Mouse (Mus musculus) monocyte, adult 2 months (primary cell): Measurements from ENCODE around the gene Haus7.

Source experiments
- DNase-seq, 2 experiments: peaks; one replicate each; pipeline ENCODE4 v3.0.0; 2022; ENCODE audit warnings: low spot score in 2 of 2, low read depth in 1 of 2

Haus7 gene

DNA sequence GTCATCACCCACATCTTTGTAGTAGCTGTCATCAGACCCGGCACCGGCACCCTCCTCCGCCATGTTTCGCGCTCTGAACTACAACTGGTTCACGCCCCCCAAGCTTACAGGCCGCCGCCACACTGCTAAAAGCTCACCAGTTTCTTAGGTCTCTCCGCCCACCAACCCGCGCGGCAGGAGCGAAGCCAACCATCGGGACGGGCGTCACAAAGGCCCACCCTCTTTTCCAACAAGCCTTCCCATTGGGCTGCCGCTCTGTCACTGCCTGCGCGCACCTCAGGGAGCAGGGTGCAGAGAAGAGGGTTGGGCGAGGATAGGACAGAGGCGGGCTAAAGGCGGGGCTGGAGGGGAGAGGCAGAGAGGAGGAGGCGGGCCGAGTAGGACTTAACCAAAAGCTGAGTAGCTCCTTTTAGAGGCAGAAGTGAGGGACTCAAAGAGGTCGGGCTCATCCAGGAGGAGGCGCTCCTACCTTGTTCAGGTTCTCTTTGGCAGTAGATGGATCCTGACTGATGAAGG lies at the start of gene Haus7:
TSS of gene Haus7 (minus strand) at position 168 of the 516 bp plus-strand sequence.
- DNase-seq = peak; percentile 80 to 83

DNA sequence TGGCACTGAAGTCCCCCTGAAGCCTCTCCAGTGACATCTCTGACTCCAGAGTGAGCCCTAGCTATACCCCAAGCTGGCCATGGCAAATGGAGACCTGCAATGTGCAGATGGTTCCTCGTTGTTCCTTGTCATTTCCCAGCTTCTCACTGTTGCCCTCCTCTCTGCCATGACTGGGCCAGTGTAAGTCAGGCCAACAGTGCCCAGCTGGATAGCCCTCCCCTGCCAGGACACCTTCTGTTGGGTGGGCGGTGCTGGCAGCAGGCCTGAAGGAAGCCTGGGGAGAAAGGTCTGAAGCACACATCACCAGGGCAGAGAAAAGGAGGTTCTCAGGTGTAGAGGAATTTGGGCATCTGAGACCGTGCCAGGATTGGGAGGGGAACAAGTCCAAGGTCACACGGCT lies 47.7 kb upstream of the Haus7 start:
- no peak for DNase-seq

DNA sequence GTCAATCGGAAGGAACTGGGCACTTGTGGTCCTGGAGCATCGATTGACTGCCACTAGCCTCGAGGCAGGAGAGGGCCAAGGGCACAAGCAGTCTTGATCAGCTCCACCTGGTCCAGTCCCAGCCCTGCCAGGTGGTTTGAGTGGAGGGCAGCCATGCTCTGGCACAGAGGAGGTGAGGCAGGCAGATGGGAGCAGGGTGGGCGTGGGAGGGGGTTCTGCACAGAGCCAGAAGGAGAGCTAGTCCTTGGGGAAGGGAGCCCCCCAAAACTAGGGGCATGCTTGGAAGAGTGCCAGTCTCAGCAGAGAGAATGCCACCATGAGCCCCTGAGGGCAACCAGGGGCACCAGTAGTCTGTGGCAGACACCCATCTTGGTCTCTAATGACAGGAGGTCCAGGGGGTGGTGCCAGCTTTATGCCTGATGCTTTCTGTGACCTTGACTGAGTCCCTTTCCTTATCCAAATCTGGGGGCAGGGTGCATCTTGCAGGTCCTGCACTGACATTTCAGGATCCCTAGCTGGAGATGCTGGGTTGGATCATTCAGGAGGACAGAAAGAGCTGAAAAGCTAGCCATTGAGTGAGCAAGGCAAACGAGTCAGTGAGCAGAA lies 46.4 kb upstream of the Haus7 start:
- DNase-seq = no peak

DNA sequence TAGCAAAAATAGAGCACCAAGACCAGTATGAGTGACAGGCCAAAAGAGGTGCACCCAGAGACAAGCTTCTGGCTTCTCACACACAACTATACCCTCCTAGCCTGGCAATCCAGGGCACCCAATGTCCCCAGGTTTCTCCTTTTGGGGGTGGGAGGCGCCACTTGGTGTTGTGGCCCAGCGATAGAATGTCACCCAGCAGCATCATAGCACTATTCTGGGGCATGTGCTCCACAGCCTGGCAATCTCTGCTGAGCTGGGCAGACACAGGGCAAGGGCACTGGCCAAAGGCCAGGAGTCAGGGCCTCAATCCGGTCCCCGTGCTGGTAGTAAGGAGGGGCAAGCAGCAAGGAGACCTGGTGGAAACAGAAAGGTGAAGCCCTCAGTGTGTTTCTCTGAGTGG lies 37.9 kb upstream of the Haus7 start:
- no peak for DNase-seq

DNA sequence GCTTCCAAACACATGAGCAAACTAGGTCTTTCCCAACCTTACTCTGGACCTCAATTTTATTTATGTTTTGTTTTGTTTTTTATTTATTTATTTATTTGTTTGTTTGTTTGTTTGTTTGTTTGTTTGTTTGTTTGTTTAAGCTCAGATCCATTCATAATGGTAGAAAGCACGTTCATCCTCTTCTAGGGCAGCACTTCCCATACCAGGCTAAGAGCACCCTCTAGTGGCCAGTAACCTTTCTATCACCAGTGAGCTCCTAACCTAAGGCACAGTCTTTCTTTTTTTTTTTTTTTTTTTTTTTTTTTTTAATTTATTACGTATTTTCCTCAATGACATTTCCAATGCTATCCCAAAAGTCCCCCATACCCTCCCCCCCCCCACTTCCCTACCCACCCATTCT lies 34.7 kb upstream of the Haus7 start:
- peak in 1 of 2 experiments; percentile 8 for DNase-seq

DNA sequence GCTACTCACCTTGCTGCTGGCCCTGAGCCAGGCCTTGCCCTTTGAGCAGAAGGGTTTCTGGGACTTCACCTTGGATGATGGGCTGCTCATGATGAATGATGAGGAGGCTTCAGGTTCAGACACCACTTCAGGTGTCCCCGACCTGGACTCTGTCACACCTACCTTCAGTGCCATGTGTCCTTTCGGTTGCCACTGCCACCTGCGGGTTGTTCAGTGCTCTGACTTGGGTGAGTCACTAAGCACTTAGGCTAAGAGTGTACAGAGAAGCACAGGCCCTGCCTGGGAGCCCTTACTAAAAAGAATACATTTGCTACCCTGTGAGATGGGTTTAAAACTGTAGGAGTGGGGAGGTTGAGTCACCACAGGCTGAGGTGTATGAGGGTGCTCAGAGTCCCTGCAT lies 32.0 kb upstream of the Haus7 start:
- no peak for DNase-seq

DNA sequence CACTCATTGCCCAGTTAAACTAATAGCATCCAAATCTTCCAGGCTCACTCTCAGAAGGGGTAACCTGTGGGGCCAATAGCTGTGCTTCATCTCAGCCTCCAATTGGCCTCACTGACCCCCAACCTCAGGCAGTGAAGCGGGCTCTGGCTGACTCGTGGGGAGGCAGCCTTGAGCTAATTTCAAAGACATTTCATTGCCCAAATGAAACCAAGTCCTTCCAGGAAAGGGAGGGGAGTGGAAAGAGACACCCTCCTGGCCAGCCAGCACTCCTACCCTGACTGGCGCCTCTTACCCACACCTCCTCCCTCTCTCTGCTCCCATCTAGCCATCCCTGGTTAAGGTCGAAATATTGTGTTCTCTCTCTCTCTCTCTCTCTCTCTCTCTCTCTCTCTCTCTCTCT lies 31.3 kb upstream of the Haus7 start:
- DNase-seq = no peak

DNA sequence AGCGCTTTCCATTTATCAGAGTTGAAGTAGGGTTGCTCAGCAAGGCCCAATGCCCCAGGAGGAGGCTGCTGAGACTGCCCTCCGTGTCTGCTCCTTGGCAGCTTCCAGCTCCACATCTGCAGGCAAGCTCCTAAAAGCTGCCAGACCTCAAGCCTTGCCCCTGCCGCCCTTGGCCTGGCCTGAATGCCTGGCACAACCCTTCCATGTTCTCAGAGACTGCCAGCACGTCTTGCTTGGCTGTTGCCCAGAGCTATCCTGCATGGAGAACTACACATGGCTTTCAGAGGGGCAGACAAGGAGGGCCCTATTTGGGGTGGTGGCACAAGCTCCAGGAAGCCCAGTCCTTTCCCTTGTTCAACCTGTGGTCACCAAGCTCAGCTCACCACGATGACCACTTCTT lies 28.1 kb upstream of the Haus7 start:
- DNase-seq = no peak

DNA sequence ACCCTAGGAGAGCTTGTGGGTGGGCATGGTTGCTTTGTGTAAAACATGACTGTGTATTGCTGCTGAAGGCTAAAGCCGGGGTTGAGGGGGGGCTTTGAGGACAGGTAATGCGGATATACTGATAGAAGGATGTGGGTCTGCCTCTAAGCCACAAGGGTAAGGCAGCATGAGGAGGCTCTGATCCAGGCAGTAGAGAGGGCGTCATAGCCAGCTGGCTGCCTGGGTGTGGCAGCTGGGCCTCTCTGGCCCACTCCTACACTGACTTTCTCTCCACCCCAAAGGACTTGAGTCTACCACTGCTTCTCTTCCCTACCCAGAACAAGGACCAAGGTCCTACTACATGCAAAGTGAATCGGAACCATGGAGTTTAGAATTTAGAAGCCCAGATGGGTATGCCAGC lies 26.0 kb upstream of the Haus7 start:
- DNase-seq = no peak

DNA sequence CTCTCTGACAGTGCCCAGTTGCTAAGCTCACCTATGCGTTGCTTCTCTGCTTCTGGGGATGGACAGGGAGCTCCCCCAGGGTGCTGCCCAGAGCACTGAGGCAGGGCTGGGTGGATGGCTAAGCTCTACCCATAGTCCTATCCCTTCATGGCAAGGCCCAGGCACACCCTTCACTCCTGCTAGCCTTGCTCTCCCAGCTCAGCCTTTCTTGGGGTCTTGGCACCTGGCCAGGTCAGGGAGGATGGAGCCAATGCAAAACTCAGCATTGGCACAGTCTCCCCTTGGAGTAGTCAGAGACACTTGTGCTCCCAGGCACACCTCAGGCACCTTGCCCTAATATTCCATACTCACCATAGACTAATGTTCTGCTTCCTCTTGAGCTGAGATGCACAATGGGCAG lies 25.2 kb upstream of the Haus7 start:
- DNase-seq = no peak

DNA sequence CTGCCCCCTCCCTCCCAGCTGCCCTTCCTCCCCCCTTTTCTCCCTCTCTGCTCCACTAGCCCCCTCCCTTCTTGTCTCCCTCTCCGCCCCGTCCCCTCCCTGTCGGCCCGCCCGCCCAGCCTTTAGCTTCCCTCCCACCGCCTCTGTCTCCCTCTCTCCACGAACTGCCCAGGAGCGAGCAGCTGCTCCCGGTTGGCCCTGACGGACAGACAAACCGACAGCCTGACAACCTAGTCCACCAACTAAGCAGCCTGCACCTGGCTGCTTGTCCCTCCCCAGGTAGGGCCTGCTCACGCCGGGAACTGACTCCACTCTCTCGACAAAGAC lies 24.6 kb upstream of the Haus7 start, which contains the start of gene Bgn:
TSS of gene Bgn (plus strand) at position 119 of the 327 bp plus-strand sequence.
- no peak for DNase-seq

DNA sequence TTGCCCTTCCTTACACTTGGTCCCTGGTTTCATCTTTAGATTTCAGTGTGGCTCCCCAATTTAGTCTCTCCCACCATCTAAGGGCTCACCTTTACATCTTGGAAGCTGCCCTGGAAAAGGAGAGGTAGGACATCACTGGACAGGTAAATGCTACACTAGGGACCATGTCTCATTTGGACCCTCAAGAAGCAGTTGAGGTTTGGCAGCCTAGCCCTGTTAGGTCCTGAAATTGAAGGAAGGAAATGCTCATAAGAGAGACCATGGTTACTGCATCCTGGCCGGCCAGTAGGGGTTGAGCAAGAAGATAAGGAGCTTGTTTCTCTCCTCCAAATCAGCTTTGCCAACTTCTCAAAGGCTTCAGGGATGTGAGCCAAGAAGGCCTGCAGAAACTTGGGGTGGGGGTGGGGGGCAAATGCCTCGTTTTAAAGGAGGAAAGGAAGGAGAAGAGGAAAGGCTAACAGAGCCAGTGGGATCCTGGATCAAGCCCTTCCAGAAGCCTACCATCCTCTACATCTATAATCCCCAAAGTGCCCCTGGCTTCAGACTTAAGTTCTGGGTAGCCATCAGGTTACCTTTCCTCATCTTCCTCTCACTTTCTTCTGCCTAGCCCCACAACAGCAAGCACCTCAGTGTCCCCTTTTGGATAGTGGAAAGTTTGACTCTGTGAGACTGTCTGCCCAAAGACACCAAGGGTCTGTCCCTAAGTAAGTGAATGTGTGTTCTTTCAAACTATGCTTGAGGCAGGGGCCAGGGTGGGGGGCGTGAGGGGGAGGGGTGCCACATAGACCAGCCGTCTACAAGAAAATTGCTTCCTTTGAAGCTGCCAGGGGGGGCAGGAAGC lies 24.0 kb upstream of the Haus7 start:
- no peak for DNase-seq

DNA sequence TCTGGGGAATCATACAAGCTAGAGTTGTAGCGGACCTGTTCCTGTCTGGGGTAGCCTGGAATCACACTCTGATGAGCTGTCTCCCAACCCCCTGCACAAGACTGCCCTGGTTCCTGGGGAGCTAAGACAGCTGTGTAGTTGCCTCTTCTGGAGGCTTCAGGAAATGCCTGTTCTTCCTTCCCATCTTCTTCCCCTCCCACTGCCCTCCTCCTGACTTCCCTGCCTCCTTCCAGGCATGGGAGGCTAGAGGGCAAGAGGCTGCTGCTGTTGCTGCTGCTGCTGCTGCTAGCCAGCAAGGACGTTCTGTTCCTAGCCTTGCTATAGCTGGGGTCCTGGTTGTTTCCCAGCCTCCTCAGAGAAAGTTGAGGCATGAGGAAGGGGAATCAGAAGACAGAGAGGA lies 21.5 kb upstream of the Haus7 start:
- no peak for DNase-seq

DNA sequence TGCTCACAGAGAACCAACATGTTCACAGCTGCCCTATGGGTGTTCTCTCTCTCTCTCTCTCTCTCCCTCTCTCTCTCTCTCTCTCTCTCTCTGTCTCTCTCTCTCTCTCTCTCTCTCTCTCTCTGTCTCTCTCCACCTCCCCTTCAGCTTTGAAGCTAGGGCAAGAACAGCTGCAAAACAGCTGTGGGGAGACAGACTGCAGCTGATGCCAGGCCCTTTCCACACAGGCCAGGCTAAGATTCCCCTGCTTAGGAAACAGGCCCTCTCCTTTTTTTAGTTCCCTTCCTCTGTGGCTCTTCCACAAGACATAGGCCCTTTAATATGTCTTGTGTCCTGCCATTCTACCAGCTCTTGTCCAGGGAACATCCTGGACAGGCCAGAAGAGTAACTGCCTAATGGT lies 20.8 kb upstream of the Haus7 start:
- DNase-seq = no peak

DNA sequence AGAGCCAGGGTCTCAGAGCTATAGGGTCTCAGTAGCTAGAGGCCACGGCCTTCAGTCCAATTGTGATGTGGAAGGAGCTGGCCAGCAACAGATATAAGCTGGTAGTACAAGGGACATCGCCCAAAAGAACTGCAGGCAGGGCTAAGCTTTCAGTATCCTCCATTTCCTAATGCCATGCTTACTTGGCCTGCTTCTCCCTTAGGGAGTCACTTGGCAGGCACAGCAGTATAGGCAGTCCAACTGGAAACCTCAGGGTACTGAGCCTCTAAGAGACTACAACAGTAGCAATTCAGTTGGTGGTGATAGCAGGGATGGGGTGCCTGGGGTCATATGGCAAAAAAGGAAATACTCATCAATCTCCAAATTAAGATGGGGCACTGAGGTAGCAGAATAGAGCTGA lies 18.7 kb upstream of the Haus7 start:
- DNase-seq = no peak

DNA sequence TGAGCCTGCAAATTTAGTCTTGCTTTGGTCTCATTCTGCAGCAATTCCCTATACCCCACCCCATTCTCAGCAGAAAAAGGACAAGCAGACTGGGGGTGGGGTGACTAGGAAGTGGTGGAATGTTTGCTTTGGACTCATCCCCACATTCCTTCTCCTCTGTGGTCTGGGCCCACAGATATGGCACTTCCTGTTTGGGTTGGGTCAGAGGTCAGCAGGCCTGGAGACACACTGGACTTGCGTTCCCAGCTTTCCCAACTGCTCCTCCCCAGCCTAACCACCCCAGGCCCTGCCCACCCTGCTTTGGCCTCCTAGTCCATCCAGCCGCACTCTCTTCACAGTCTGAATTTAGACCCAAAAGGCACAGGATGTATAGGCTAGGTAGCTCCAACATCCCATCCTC lies 17.8 kb upstream of the Haus7 start:
- DNase-seq = no peak

DNA sequence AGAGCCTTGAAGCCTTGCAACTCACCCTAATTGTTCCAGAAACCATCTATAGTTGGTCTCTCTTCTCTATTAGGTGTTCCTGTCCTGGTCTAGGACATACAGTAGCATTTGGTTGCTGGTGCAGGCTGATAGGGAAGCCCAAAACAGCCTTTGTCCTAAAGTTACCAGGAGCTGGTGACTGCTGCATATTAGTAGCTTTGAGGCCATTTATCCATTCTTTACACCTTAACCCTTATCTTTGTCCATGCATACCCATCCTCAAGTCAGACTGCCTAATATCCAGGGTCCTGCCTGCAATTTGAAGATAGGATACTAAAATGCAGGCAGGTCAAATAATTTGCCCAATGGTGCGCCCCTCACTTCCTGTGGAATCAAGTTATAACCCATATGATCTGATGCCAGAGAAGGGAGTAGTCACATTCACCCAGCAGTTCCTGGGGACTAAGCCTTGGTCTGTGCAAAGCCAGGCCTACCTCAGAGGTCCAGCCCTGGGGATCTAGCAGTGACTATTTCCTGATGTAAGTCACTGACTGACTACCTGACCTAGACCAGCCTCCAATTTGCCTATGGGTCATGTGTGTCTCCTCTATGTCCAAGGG lies 16.9 kb upstream of the Haus7 start:
- no peak for DNase-seq

DNA sequence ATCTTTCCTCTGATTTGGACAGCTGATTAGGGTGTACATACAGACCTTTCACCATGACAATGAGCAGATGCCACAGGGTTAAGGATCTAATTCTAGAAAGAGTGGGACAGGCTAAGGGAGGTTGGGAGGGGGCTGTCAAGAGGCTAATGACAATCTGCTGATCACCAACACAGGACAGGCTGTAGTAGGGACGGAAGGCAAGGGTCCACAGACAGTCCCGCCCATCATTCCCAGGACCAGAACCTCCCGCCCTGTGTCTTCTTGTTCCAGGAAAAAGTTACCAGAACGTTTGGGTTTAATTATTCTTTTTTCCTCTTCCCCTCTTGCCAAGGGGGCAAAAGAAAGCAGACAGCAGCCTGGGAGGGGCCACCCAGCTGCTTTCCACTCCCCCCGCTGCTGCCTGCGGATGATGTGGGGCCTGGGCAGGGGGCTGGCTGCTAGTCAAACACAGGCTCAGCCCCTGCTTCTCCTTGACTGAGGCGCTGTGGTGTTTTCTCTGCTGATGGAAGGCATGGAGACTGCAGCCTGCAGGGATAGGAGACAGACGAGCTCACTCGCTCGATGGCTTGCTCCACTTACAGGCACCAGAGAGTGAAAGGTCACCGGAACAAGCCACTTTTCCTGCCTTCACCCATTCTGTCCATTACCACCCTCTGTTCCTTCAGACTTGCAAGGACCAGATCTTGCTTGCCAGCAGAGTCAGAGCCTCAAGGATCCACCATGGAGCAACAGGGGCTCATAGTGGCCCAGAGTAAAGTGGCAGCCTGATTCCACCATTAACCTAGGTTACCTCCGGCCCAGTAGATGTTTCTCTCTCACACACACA lies 15.7 kb upstream of the Haus7 start:
- DNase-seq = no peak

DNA sequence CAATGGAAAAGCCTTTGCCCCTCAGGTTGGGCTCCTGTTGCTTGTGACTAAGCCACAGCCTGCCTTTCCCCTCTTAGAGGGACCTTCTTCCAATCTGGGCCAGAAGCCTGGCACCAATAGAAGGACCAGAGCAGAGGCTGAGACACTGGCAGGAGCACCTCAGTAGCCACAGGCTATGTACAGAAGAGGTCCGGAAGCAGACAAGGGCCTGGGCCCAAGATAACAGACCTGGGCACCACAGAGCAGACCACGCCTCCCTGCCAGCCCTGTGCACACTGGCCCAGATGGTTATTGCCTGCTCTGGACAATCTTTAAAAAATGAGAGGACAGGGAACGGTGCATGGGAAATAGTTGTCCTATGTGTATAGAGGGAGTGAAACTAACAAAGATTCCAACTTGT lies 12.9 kb upstream of the Haus7 start:
- DNase-seq = no peak

DNA sequence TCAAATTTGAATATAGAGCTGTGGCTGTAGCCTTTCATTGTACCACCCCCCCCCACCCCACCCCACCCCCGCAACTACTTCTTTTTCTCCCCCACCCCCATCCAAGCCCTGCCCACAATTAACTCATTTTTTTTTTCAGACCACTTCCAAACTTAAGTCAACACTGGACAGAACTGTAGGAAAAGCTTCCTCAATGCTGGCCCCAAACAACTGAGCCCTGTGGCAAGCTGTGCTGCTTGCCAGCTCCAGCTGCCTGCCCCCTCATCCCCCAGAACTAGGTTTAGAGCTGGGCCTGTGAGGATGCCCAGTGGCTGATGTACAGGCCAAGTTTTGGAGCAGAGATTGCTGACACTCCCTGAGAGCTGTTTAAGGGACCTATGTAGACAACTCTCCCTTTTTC lies 9.9 kb upstream of the Haus7 start:
- DNase-seq = no peak

DNA sequence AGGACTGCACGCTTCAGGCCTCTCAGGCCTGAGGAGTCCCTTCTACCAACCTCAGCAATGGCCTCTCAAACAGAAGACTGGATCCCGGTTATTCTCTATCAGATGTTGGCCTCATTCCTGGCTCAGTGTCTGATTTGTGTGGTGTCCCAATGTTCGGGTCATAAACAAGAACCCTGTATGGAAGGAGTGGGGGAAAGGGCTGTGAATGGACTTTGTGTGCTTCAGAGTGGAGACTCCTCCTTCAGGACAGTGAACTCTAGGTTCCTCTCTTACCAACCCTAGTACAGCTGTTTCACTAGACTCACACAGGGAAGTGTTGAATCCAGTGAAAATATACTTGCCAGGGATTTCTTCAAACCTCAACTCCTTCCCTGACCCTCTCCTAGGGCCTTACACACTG lies 9.5 kb upstream of the Haus7 start:
- DNase-seq = no peak
